Mouse (Mus musculus): Measurements from ENCODE around the gene Pou2f2.
"Not testable (repeated sequence)": the region's sequence is repeated elsewhere in the genome, so short reads cannot be mapped to it uniquely, and the experiment has no call there.

Pou2f2 gene

GRCm38 (mm10) chr7:25063900-25064299, 115.6 kb downstream of the Pou2f2 start:
- no peak for DNase-seq (ENCODE audit: low spot score in 2 of 2)

- no peak for DNase-seq (ENCODE audit: low spot score in 2 of 2)
Observed at GRCm38 (mm10) chr7:25063346-25063745, 116.2 kb downstream of the Pou2f2 start.

GRCm38 (mm10) chr7:25058836-25059235, 120.7 kb downstream of the Pou2f2 start:
- no peak for DNase-seq (ENCODE audit: low spot score in 2 of 2)

- no peak for DNase-seq (ENCODE audit: low spot score in 2 of 2)
Observed at GRCm38 (mm10) chr7:25058394-25058793, 121.1 kb downstream of the Pou2f2 start.

- DNase-seq (ENCODE audit: low spot score in 2 of 2), result no peak
Observed at GRCm38 (mm10) chr7:25057888-25058287, 121.6 kb downstream of the Pou2f2 start.

- no peak for DNase-seq (ENCODE audit: low spot score in 2 of 2)
Observed at GRCm38 (mm10) chr7:25056951-25057350, 122.6 kb downstream of the Pou2f2 start.

- DNase-seq (ENCODE audit: low spot score in 2 of 2), result no peak
Observed at GRCm38 (mm10) chr7:25052587-25052986, 126.9 kb downstream of the Pou2f2 start.

- DNase-seq (ENCODE audit: low spot score in 2 of 2), result peak; percentile 61 to 66
Observed at GRCm38 (mm10) chr7:25049295-25049930, 130.1 kb downstream of the Pou2f2 start.

- peak in 1 of 2 experiments; percentile 53 for DNase-seq (ENCODE audit: low spot score in 2 of 2)
Observed at GRCm38 (mm10) chr7:25047363-25047762, 132.2 kb downstream of the Pou2f2 start.

GRCm38 (mm10) chr7:25044599-25044998, 134.9 kb downstream of the Pou2f2 start:
- DNase-seq (ENCODE audit: low spot score in 2 of 2), result not testable (repeated sequence)

- no peak for DNase-seq (ENCODE audit: low spot score in 2 of 2)
Observed at GRCm38 (mm10) chr7:25041921-25042320, 137.6 kb downstream of the Pou2f2 start.
